Mouse (Mus musculus) thymus, postnatal 36 days (tissue): ENCODE results near the gene Ern2.

ENCODE experiments used
- DNase-seq, 2 experiments: peaks; one replicate each; pipeline ENCODE4 v3.0.0; 2022; ENCODE audit warnings: mixed read lengths in 2 of 2

Gene Ern2

DNA sequence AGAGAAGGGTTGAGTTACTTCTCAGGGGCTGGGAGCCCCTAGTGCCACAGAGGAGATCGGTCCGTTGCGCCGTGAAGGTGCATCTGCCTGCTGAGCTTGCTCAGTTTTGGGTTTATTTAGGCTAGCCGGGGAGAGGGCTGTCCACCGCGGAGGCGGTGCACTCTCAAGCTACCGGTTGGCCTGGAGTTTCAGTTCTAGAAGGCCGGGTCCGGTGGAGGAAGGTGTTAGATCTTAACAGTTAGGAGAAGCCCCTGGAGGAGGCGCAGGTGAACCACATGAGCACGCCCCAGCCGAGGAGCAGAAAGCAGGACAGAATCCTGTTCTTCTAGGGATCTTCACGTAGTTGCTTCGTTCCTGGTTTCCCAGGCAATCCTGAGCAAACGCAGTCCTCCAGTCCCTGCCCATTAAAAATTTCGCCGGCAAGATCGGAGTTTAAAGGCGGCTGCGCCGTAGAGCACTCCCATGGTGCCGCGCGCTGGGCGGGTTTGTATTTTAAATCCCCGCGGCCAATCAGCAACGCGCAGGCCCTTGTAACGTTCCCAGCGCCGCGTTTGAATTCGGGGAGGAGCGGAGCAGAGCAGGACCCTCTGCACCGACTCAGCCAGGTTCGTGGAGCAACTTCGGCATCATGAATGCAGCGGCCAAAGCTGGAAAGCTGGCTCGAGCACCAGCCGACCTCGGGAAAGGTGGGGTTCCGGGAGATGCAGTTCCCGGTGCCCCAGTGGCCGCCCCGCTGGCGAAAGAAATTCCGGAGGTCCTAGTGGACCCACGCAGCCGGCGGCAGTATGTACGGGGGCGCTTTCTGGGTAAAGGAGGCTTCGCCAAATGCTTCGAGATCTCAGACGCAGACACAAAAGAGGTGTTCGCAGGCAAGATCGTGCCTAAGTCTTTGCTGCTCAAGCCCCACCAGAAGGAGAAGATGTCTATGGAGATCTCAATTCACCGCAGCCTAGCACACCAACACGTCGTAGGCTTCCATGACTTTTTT, 26.8 kb downstream of the Ern2 start, which contains the start of gene Plk1:
TSS of gene Plk1 (plus strand) at position 525 of the 988 bp plus-strand sequence.
- DNase-seq, result peak; percentile 78 to 81

DNA sequence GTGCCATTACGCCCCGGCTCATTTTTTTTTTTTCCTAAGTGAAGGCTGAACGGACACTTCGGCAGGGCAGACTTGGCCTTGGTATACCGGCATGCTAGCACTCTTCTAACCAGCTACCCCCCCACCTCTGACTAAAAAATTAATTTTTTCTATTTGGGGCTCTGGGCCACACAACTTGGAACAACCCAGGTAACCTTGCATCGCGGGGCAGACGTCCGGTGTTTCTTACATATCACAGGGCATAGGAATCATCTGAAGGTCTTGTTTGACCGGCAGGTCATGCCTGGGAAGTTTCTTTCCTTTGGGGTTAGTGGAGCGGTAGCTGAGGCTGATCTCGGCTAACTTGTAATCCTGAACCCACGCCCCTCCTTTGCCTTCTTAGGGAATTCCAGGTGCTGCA, 27.5 kb downstream of the Ern2 start:
- DNase-seq, result no peak

DNA sequence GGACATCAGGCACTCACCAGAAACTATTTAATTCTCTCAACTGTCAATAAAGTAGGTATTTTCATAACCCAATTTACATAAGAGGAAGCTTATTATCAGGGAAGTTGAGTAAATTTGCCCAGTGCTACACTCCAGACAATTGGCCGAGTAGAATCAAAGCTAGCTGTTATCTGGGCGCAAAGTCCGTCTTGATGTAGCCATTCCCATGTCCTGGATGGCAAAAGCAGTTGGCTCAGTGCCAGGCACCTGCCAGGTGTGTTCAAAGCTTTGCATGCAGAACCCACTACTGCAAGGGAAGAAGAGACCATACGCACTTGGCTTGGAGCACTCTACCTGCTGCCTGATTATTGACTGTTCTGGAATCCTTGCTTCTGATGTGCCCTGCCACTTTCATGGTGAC, 33.5 kb downstream of the Ern2 start:
- no peak for DNase-seq

DNA sequence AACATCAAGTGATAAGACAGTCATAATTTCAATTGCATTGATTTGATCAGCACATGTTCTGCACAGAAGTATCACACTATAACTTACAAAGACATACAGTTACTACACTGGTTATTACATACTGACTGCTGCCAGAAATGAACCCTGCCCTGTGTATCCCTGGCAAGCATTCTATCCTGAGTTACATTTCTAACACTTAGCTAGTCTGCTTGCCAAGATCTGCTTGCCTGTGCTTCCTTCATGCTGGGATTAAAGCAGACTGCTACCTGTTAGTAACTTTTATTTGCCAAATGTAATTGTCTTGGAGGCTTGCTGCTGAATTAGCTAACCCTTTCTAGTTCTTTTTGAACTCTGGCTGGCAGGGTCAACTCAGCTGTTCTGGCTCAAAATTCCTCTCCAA, 45.0 kb downstream of the Ern2 start:
- no peak for DNase-seq

DNA sequence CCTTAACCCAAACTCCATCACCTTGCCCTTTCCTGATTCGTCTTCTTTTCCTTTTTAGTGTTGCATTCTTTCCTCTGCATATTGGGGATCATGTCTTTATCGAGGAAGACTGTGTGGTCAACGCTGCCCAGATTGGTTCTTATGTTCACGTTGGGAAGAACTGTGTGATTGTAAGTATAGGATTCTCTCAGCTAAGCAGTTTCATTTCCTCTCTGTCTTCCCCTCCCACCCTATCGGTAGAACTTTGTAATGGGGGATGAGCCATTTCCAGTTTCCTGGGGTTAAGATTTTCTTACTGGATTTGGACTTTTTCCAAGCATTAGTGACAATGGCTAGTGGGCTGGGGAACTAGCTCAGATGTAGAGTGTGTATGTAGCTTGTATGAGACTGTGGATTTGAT, 47.8 kb downstream of the Ern2 start:
- no peak for DNase-seq

DNA sequence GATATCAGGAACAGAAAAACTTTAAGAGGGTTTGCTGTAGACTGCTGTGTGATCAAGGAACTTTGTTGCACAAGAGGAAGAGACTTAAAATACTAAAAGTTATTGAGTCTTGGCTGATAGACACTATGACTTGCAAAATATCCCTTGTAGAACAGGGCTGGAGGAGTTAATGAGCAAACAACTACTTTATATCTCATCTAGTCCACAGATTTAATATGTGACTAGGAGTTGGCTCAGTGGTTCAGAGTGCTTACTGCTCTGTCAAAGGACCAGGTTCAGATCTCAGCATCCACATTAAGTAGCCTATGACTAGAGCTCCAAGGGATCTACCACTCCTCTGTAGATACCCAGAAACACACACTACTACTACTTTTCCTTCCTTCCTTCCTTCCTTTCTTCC, 48.9 kb downstream of the Ern2 start:
- DNase-seq, result no peak

DNA sequence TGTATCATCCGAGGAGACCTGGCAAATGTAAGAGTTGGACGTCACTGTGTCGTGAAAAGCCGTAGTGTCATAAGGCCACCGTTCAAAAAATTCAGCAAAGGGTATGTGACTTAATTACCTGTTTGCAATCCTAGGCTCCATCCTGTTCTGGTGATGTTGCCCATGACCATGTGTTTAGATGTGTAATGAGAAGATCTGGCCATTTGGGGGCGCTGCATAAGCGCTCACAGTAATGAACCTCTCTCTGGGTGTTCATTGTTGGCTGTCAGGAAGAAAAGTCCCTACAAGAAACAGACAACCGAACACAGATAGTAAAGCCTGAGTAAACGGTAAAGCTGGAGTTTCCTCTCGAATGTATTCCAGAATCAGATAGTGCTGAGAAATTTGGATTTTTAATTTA, 50.9 kb downstream of the Ern2 start:
- DNase-seq, result no peak

DNA sequence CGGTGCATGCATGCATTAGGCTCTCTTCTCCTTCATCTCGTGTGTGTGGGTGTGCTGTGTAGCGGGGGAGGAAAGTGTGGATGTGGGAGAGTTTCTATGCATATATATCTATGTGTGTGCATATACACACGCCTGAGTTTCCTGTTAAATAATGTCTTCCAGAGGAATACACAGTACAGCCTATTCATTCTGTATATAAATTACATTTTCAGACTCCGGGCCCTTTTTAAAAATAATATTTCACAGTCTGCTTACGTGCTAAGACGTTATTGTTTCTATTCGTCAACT, 52.7 kb downstream of the Ern2 start:
- no peak for DNase-seq

DNA sequence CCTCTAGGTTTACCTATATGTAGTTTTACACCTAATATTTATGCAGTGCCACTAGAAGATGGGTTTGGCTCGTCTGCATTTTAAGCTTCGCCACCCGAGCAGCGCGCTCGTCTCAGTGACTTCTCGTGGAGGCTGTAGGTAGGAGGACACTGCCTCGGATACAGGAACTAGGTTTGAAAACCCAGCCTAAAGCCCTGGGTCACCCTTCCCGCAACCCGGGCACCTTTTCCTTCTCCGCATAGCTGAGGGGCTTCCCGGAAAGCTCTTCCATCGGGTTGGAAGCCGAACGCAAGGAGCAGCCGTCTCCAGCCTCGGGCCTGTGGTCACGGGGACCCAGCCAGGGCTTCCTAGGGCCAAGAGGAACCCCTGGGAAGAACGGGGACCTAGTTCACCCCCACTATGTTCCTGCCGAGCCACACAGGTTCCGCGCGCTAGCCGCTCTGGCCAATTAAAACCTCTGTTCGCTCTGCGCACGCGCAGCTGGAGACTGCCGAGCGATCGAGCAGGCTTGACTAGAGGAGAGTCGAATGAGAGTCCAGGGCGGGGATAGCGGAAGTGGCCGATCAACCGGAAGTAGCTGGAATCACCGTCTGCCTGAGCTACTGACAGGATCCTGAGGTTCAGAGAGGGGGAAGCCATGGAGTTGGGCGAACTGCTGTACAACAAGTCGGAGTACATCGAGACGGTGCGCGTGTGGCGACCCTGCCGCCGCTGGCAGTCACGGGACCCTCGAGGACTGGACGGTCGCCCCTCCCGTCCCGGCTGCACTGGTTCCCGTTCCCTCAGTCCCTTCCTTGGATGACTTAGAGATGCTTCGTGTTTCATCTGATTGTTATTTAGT, 53.3 kb downstream of the Ern2 start, which contains the start of the genes Palb2 and Dctn5:
TSS of gene Palb2 (minus strand) at position 489 of the 841 bp plus-strand sequence.
TSS of gene Dctn5 (plus strand) at position 545 of the 841 bp plus-strand sequence.
- peak; percentile 98 to 99 for DNase-seq

DNA sequence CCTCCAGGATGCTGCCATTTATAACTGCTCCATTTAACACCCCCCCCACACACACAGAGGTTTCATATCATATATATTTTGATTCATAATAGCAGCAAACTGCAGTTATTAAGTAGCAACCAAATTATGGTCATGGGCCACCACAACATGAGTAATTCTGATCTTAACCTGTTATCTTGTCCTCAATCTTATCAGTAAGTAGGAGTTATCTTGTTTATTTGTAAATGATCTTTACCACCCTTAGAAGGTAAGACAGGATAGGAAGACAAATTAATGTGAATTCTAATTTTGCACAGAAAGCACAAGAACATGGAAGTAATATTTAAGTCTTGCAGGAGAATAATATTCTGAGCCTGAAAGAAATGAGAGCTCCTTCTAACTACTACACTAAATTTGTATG, 54.2 kb downstream of the Ern2 start:
- no peak for DNase-seq

DNA sequence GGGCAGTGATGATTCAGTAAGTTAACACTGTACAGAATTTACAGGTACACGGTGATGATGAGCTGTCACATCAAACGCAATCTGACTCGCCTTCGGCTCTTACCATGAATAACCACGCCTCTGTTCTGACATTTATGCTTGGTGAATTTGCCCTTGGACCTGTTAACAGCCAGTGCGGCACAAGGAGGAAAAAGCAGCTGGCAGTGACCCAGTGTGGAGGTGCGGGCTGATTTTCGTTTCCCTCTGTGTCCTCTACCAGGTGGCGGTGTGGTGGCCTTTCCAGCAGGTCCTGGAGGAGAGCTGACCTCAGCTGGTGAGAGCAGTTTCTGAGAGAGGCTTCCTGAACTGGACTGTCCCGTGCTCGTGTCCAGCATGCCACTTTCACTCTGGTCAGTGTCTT, 59.1 kb downstream of the Ern2 start:
- no peak for DNase-seq

DNA sequence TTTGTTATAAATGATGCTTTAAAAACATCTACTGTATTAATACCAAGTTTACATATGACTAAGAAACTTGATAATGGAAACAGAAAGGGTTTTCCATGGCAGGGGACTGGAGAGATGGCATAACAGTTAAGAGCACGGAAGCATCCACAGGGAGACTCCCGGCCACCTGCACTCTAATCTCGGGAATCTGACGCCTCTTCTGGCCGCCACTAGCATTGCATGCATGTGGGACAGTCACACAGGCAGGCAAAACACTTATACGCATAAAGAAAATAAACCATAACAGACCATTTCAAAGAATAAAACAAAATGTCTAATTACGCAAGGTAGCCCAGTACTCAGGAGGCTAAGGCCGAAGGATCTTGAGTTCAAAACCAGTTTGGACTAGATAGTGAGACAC, 60.4 kb downstream of the Ern2 start:
- no peak for DNase-seq

DNA sequence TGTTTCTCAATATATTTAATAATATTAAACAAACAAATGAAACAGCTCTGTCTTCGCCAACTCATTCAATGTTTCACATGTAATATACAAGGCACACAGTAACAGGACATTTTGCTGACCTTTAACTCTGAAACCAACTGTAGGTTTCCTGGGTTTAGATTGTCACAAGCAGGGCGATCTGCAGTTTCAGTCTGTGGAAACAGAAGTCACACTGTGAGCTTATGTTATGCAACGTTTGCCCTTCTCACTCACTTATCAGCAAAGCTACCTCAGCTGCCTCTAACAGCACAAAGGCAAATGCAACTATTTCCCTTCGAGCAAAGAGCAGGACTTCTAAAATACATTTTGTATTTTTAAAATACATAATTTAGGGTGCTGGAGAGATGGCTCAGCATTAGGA, 62.5 kb downstream of the Ern2 start:
- DNase-seq, result no peak
